Mouse (Mus musculus) heart, postnatal 25 days (tissue): Measurements from ENCODE around the gene Ubr3. TPM values are rescaled to one million over a fixed set of nuclear protein-coding genes. Genes with fewer than 3 reads are reported as not detected.

Experiments
- total RNA-seq, 2 experiments: library from RNA; stranded (reverse); gene quantifications; 2 replicates each; pipeline ENCODE4 v1.2.3; 2021

The Ubr3 gene
- total RNA-seq, 2 experiments from 2014 or later, result 119 to 124 TPM

Other genes with a start within 250 kb of the Ubr3 start
- 10 to 100 TPM; 69.8 to 78.5 TPM for gene Klhl41, start 227.1 kb upstream of the Ubr3 start, total RNA-seq
- gene Fastkd1, start 183.7 kb upstream of the Ubr3 start, total RNA-seq, result 10 to 100 TPM; 27.8 to 29.6 TPM
- gene Ppig, start 174.7 kb upstream of the Ubr3 start, total RNA-seq, result 10 to 100 TPM; 37.2 to 38.7 TPM
- gene Ccdc173, start 107.7 kb upstream of the Ubr3 start, total RNA-seq, result under 1 TPM; 0.39 to 0.64 TPM
- 10 to 100 TPM; 20.5 to 24.7 TPM for gene Phospho2, start 107.6 kb upstream of the Ubr3 start, total RNA-seq
- 10 to 100 TPM; 39.1 to 45.6 TPM for gene Klhl23, start 75.3 kb upstream of the Ubr3 start, total RNA-seq
- 10 to 100 TPM; 59.5 to 71.5 TPM for gene Ssb, start 35.7 kb upstream of the Ubr3 start, total RNA-seq
- gene Mettl5, start 11.6 kb upstream of the Ubr3 start, total RNA-seq, result 10 to 100 TPM; 21.4 to 23.6 TPM
- gene Myo3b, start 141.9 kb downstream of the Ubr3 start, total RNA-seq, result not detected